Mouse (Mus musculus): ENCODE measurements around the gene Exoc4.

Gene Exoc4

DNA sequence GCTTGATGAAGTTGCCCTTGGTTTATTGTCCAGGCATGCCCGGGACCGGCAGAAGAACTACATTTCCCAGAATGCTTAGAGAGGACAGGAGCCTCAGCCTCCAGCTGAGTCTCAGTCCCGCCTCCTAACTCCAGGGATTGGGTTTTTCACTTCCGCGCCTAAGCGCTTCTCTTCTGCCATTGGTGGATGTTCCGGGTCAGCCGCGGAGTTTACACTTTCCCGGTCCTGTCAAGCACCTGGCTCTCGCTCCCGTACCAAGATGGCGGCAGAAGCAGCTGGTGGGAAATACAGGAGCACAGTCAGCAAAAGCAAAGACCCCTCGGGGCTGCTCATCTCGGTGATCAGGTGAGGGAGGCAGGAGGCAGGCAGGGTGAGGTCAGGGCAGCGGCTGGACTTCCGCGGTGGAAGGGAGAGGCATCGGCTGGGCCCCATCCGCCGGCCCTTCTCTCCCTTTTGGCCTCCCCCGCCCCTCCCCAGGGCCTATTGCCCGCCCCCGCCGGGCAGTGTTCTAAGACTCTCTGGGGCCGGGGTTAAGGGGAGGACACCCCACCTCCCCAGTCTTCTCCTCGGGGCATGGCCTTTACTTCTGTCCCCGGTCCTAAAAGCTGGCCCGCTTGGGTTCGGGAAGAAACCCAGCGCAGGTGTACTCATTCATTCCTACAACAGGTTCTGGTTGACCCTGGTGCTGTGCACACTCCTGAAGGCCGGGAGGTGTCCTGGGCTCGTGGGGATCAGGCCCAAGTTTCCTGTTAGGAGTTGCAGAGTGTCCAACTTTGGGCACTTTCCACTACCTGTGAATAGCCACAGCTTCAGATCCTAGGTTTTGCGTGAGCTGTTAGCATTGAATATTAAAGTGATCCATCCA, at the start of gene Exoc4:
TSS of gene Exoc4 (plus strand) at position 192 of the 865 bp plus-strand sequence.
- DNase-seq (ENCODE audit: low read depth), result peak; percentile 98

DNA sequence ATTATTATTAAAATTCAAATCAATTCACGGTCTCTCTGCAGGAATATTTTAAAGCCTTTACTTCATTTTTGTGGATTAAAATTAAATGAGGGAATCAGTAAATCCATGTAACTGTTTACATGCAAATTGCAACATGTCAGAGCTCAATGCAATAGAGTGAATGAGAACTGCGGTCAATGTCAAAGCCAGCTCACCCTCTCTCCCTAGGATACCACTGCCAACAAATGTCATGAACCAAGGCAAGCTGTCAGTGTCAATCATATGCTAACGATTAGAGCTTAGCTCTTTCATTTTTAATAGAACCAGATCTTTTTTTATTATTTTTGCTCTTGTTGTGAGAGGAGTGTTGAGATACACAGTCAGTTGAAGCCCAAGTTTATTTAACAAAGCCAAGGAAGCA, 30.1 kb upstream of the Exoc4 start:
- DNase-seq (ENCODE audit: low read depth), result no peak

DNA sequence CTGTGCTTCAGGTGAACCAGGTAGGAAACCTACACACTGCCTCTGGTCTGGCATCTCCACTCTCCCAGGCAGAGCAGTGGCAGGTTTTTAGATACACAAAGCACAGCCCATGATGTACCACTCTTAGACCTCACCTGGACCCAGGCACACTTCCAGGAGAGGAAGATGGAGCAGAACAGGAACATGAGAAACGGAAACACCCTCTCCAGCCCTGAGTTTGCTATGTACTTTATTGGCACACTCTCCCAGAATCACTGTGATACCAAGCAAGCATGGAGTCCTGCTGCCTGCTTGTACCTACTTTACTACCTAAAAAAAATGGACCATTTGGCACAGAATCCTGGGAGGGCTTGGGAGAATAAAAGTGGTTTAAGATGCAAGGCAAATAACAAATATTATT, 22.2 kb upstream of the Exoc4 start:
- no peak for DNase-seq (ENCODE audit: low read depth)

DNA sequence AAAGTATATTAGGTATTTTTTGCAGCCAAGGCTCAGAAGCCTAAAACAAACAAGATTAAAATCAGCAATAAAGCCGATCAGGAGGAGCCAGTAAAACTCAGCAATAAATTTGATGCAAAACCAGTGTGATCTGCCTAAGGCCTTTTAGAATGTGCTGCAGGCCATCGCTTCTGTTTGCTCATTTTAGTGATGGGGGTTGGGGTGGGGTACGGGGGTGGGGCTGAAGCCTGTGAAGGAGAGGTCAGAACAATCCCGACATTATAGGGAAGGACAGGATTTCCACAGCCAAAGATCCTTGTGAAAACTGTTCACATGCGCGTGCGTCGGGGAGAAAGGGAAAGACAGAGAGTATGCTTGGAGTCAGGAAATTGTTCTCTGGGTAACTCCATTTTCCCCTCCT, 21.5 kb upstream of the Exoc4 start:
- DNase-seq (ENCODE audit: low read depth), result no peak

DNA sequence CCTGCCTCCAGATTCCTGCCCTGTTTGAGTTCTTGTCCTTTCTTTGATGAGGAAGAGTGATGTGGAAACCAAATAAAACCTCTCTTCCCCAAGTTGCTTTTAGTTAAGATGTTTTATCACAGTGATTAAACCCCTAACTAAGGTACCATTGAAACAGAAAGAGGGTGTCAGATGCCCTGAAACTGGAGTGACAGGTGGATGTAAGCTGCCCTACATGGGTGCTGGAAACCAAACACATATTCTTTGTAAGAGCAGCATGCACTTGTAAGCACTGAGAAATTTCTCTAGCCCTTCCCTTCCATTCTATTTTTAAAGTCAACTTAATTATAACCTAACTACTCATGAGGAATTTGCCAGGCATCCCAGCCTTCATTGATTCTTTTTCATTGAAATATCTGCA, 7.6 kb upstream of the Exoc4 start:
- no peak for DNase-seq (ENCODE audit: low read depth)

DNA sequence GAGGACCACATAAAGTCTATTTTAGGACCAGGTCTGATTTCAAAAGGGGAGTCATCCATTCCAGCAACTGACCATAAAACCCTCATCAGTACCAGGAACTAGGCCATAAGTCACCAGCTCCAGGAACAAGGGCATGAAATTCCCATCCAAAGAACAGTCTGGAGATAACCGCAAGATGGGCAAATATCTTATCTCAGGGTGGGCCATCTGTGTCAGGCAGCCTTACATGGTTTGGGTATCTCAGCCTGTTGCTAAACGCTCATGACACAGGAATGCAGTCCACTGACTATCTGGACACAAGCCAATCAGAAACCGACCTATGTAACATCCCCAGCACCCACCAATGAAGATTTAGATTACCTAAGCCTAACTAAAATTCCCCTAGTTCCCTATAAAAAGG, 4.3 kb upstream of the Exoc4 start:
- DNase-seq (ENCODE audit: low read depth), result no peak

DNA sequence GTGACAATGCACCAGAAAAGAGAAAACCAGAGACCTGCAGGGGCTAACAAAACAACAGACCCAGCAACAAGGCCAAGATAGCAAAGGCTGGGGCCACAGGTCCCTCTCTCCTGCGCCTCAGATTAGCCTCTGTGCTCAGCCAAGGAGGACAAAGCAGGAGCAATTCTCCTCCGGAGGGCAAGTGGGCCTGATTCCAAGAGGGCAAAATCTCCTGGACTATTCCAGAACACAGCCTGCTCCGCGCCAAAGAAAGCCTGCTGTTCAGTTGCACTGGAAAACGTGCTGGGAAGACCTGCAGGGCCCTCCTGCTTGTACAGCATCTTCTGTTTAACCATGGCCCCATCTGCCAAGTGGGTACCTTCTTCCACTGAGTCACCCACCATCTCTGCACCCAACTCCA, 1.7 kb upstream of the Exoc4 start:
- no peak for DNase-seq (ENCODE audit: low read depth)

DNA sequence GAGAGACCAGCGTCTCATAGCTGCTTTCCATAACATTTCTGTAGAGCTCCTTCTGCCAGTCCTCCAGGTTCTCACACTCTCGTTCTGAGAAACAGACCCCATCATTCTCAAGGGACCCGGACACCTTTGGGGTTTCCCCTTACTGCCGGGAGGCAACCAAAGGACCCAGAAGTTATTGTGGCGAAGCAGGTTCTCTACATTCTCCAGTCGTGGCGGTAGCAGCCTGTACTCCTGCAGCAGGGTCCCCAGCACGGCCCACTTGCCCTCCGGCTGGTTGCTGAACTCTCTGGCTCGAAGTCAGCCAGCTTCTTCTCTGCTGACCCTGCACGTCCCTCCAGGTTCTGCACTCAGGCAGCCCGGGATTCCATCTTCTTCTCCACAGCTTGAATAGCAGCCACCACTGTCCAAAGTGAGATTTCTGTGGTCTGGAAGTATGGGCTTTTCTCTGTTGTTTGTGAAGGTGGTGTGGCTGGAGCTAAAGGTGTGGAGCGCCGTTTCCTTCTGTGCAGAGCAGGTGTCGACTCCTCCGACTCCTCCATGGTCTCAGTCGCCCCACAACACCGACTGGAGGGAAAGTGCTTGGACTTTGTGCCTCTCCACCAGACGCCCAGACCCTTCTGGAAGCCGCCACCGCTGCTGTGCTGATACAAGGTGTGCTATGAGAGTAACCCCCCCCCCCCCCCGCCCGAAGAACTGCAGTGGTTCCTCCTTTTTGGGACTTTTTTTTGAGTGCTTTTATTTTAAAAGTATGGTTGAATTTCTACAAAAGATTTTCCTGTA, 1.1 kb upstream of the Exoc4 start:
- no peak for DNase-seq (ENCODE audit: low read depth)

DNA sequence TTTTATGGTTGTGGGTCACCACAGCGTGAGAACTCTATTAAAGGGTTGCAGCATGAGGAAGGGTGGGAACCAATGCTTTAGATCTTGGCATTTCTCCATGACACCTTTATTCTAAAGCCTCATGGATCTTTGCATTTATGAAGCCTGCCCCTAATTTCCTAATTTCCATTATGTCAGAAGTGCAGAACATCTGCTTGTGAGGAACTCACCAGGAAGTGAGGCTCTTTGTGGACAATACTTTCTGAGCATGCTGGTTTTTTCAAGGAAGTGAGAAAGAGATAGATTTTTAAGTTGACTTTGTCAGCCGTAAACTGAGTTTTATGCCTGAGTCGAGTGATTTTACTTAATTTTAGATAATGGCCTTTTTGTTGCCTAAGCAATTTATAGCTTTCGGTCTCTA, 7.8 kb downstream of the Exoc4 start:
- DNase-seq (ENCODE audit: low read depth), result no peak

DNA sequence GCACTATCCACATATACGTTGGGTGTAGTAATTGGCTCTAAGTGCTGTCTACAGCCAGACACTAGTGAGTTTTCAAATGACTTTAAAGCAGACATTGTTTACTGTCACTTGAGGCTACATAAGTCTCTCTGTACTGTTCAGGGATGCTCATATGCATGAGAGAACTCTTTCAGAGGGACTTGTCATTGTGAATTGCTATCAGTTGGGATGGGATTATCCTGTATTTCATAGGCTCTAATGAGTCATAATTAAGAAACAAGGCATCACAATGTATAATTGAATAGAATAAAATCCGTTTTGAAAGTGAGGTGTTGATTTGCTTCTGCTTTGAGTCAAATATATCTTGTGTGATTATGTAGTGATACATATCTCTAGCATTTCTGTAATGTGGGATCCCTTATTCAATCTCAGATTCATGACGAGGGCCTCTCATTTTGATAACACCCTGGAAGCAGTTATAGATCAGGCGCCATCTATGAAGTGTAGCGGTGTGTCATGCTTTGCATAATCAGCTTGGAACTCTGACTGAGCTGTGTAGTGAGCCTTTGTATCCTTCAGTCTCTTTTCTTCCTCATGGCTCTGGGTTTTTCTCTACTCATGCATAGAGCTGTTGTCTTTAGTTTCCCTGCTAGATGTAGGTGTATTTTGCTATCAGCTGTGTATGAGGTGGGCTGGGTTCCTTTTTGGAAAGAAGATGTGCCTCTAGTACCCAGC, 8.3 kb downstream of the Exoc4 start:
- DNase-seq (ENCODE audit: low read depth), result no peak

DNA sequence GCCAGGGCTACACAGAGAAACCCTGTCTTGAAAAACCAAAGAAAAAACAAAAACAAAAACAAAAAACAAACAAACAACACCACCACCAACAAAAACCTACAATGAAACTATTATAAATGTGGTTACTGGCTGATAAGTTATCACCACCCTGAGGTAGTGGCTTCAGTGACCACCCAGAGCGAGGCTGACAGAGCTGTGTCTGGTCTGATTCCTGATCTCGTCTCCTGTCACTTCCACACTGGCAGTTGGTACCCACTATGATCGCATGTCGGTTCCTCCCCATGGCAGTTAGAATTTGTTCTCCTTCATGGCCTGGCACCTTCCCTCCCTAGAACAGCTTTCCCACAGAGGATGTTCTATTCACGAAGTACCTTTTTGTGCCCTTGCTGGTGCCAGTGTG, 11.0 kb downstream of the Exoc4 start:
- DNase-seq (ENCODE audit: low read depth), result no peak

DNA sequence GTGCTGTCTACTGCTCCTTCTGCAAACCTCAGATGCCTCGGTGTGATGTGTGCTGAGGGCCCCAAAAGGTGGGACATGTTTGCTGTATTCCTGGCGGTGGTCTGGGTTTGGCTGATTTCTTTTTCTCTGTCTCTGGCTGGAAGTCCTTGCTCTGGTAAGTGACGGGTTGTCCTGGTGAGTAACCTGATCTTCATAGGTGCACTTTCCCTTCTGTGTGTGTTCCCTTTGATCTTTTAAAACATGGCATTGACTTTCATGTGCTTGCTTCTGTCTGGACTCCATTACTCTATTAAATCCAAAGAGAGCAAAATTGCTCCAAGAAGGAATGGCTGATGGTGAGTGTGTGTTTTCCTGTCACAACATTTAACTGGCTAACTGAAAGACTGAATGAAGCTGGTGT, 12.7 kb downstream of the Exoc4 start:
- no peak for DNase-seq (ENCODE audit: low read depth)

DNA sequence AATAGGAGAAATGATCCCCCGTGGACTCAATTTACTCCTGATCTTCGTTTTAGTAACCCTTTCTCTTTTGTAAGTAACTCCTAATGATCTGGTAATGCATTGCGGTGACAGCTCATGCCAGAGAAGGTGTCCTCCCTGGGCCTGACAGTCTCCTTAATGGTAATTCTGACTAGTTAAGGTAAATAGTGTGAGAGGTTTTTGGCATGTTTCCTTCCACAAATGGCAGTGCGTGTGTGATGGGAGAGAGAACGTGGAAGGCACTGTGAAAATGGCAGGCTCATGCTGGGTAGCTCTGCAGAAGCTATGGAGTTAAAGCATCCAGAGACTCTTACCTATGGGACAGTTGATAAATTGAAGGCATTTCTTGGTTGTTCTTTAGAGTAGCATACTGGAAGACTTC, 15.1 kb downstream of the Exoc4 start:
- DNase-seq (ENCODE audit: low read depth), result no peak

DNA sequence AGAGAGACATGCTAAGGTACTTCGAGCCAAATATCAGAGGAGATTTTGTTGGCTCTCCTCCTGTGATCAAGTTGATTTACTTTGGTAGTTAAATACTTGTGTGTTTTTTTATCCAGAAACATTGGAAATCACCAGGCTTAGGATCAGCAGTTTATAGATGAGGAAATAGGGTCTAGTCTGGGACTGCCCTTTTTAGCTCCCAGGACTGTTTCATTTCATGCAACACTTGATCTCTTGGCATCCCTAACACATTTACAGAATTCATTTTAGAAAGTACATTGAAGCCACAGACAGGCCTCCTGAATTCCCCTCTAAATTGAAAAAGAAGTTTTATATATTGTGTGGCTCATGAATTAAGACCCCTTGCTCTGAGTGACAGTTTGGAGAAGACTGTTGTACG, 15.5 kb downstream of the Exoc4 start:
- no peak for DNase-seq (ENCODE audit: low read depth)

DNA sequence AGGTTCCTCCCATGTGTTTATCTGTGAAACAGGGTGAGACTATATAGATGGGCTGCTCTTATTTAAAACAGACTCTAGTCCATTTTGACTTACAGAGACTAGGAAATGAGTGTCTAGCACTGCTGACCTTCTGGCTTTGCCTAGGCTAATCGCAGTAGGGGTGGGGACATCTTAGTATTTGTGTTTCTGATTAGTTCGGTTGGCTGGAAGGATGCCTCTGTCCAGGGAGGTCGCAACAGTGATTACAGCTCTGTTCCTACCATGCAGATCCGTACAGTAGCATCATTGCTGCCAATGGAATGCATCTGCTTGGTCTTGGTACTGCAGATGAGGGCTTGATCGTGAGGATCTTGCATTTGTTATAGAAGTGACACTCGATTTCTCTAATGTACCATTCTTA, 18.7 kb downstream of the Exoc4 start:
- no peak for DNase-seq (ENCODE audit: low read depth)

DNA sequence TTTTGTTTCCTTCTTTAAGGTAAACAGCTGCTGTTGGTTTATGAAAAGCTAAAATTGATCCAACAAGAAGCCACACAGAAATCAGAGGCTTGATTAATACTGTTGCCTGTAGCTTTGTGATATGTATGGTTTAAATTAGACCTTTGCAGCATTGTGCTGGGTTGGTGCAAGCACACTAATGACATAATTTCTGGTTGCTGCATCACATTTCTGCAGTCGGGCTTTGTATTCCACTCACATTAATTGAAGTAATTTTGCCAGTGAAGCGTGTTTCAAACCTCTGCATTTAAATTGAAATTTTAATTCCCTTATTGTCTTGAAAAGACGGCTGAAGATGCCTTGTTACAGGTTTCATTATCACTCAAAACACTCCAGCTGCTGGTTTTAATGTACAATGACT, 34.6 kb downstream of the Exoc4 start:
- DNase-seq (ENCODE audit: low read depth), result no peak

DNA sequence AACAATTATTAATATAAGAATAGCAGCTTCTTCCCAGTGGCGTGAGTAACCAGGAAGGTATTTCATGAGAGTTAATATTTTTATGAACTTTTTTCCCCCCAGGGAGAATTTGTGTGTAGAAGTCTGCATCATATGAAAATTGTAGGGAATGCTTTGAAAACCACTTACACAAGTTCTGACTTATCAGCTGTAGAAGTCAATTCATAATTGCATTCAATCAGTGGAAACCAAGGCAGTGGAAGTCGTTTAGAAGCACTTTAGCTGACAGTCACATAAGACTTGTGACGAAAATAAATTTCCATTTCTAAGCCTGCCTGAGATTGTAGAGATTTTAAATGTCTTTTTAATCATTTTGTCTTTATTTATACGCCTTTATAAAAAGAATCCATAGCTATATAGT, 35.1 kb downstream of the Exoc4 start:
- DNase-seq (ENCODE audit: low read depth), result no peak

DNA sequence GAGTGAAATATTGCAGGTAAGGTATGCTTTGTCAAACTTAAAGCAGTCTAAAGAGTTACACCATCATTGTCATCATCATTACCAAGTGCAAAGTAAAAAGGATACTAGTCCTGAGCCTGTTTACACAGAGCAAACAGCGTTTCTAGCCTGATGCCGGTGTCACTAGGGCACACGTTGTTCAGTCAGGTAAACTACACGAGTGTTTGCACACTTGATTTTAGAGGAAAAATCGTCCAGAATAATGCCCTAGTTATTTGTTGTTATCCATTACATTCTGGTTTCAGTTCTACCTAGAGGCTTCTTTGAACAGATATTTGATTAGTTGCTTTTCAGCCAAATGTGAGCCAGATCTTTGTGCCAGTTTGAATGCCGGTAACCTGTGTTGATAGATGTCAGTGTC, 37.5 kb downstream of the Exoc4 start:
- DNase-seq (ENCODE audit: low read depth), result no peak

DNA sequence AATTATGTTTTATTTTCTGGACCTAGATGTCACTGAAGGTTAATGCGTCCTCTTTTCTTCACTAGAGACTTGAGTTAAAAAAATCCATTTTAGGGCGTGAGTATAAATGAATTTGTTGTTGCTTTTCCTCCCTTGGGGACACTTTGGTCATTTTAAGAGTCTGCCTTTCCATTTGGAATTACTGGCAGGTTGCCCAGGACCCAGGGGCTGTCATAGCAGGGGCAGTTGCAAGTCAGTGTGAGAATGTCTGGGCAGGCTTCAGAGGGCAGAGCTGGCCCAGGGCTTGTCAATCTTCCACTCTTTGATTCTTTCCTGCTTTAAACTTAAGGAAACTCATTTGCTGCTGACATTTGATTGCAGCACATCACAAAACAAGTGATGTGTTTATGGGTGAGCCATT, 45.7 kb downstream of the Exoc4 start:
- no peak for DNase-seq (ENCODE audit: low read depth)

DNA sequence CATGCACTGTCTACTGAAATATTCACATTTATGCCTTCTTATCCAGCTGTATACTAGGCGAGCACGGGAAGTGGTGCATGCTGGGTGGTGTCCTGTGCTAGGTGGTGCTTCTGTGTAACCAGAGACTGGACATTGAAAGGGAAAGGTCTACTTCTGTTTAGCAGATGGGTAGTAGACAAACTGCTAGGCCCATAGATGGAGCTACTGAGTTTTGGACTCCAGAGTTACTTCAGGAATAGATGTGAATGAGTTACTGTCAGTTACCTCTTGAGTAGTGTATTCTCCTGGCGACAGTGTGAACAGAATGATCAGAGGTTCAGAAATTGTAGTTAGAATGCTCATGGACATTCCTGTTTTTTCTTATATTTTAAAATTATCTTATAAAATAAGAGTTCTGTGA, 48.7 kb downstream of the Exoc4 start:
- no peak for DNase-seq (ENCODE audit: low read depth)

DNA sequence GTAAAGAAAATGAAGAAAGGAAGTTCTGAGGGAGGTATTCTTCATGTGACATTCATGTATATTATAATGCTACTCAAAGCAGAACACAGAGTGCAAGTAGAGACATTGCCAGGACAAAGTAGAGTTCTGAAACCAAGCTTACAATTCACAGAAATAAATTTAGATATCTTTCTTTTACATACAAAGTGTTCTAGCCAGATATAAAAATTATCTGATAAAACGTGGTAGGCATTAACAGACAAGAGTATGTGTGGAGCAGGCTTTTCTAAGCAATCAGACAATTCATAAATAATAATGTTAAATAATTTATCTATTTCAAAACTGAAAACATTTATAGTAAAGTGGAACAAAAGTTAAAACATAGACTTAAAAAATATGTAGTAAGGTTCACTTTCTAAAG, 49.9 kb downstream of the Exoc4 start:
- DNase-seq (ENCODE audit: low read depth), result no peak

DNA sequence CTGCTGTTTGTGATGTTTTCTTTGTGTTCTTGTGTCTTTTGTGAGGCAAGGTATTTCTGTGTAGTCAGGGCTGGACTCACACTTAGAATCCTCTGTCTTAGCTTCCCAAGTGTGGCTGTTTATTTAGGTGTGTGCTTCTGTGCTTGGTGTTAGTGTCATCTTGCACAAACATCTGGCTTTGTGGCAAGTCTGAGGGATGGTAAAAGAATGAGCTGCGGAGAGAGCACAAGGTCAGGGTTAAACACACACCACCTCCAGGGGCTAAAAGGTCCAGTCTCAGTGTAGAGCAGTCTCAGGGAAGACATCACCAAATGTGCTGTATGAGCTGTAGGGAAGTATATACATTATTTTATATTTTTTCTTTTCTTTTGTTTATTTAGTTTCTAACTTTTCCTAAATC, 57.1 kb downstream of the Exoc4 start:
- DNase-seq (ENCODE audit: low read depth), result no peak

DNA sequence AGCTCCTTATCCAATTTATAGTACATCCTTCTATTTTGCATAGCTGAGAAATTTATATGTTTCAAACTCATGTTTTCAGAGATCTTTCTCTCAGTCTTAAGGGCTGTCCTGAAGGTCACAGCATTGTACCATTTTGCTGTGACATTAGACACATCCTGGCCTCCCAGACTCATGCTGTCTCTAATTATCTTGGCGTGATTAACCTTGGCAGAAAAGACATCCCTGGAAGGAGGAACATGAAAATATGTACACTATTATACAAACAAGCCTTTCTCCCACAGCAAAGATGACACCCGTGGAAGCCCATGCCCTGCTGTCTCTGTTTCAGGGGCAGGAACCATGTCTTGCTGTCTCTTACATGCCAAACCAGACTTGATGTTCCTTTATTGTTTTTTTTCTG, 59.8 kb downstream of the Exoc4 start:
- DNase-seq (ENCODE audit: low read depth), result no peak

Data from fibroblast of lung, adult 2 months (primary cell).